Mouse (Mus musculus) cerebellum, adult 2 months (tissue): Measurements from ENCODE around the gene Dxo. TPM values are rescaled to one million over a fixed set of nuclear protein-coding genes. Genes with fewer than 3 reads are reported as not detected.
A peak's percentile ranks its signal among the peaks of the same experiment; 100 is the strongest.
"Not testable (repeated sequence)": the region's sequence is repeated elsewhere in the genome, so short reads cannot be mapped to it uniquely, and the experiment has no call there.

Experiments used
- DNase-seq, 2 experiments: peaks; one replicate each; pipeline ENCODE4 v3.0.0; 2021
- H3K27ac ChIP-seq: fragments of 200-500 bp; 2 replicates; pipeline ENCODE4 v1.5.1; 2012; ENCODE audit warnings: low read length, control low read depth, inconsistent platforms; ENCODE audit not compliant: insufficient read depth
- H3K27me3 ChIP-seq: fragments of 200-500 bp; 2 replicates; pipeline ENCODE4 v1.6.1; 2012; ENCODE audit warnings: inconsistent platforms, mild to moderate bottlenecking, low read length, moderate library complexity; ENCODE audit not compliant: control insufficient read depth, insufficient read depth
- H3K4me1 ChIP-seq: fragments of 200-500 bp; 2 replicates; pipeline ENCODE4 v1.6.1; 2011; ENCODE audit warnings: low read length; ENCODE audit not compliant: control insufficient read depth, insufficient read depth
- H3K4me3 ChIP-seq: fragments of 200-500 bp; replicated peaks from 2 replicates; pipeline ENCODE3; 2011; ENCODE audit warnings: mild to moderate bottlenecking, low read depth, low read length, control low read depth; ENCODE audit not compliant: insufficient read depth
- CTCF ChIP-seq: fragments of 200-500 bp; IDR thresholded peaks from 2 replicates; pipeline ENCODE4 v1.5.1; 2011; ENCODE audit warnings: low read depth, mild to moderate bottlenecking, control low read depth, low read length, moderate library complexity, borderline replicate concordance; ENCODE audit not compliant: insufficient read depth
- POLR2A ChIP-seq: fragments of 200-500 bp; IDR thresholded peaks from 2 replicates; pipeline ENCODE4 v1.6.1; 2011; ENCODE audit warnings: low read length, control low read depth, borderline replicate concordance; ENCODE audit not compliant: insufficient read depth
- WGBS: fragments of 180-500 bp; shearing (Covaris S2); methylation state at CpG from one replicate; pipeline ENCODE4 v1.1.7; 2018; 5-methylcytosine and 5-hydroxymethylcytosine counted together
- polyA plus RNA-seq: library from polyadenylated mRNA; depleted of rRNA; stranded (reverse); fragments of >200 nt; gene quantifications from 2 replicates; pipeline ENCODE4 v1.2.3, GENCODE M21; 2012

Dxo gene
- polyA plus RNA-seq, 1 experiment = 59.6 TPM

GRCm38 (mm10) chr17:34814818-34815370, 21.9 kb upstream of the Dxo start:
- no peak overlapping the region for H3K27ac ChIP-seq
- no peak for DNase-seq
- H3K4me1 ChIP-seq = no peaks in the 10 kb centered on the region
- 71% methylated on average over 7 of the region's 7 CpGs for WGBS
- TF ChIP-seq POLR2A (no peak), CTCF (no peak)
- H3K4me3 ChIP-seq = no peak overlapping the region
- no peaks in the 10 kb centered on the region for H3K27me3 ChIP-seq

- not testable (repeated sequence) for H3K4me1 ChIP-seq, DNase-seq, H3K4me3 ChIP-seq, H3K27ac ChIP-seq, H3K27me3 ChIP-seq
- 94% methylated on average over 1 of the region's 1 CpGs for WGBS
These were observed 6.0 kb upstream of the Dxo start for GRCm38 (mm10) chr17:34830776-34831175.

GRCm38 (mm10) chr17:34836155-34836855, 514 bp upstream of the Dxo start:
- 2% methylated on average over 48 of the region's 48 CpGs for WGBS

GRCm38 (mm10) chr17:34837464-34838324, 875 bp downstream of the Dxo start:
- TF ChIP-seq POLR2A (no peak), CTCF (no peak)

More at GRCm38 (mm10) chr17:34836155-34836855, 514 bp upstream of the Dxo start:
- TF ChIP-seq CTCF (no peak), POLR2A (no peak)
- Histone ChIP-seq H3K27me3 (no peaks in the 10 kb centered on the region), H3K4me1 (peaks cover 13% of the 10 kb centered on the region; the same call in 1 of the 2 replicates), H3K27ac (0 out of 2 replicates have a peak overlapping the region, but pooled peaks have one; percentile 6), H3K4me3 (peak overlapping the region; percentile 98)
- DNase-seq = no peak

GRCm38 (mm10) chr17:34838785-34839184, 2.0 kb downstream of the Dxo start:
- 82% methylated on average over 7 of the region's 7 CpGs for WGBS
- no peak for DNase-seq
- TF ChIP-seq POLR2A (no peak), CTCF (no peak)
- H3K27ac ChIP-seq = no peak overlapping the region
- no peak overlapping the region for H3K4me3 ChIP-seq
- H3K4me1 ChIP-seq = peaks cover 13% of the 10 kb centered on the region; the same call in 1 of the 2 replicates
- H3K27me3 ChIP-seq = no peaks in the 10 kb centered on the region

More at GRCm38 (mm10) chr17:34837464-34838324, 875 bp downstream of the Dxo start:
- H3K4me1 ChIP-seq = peaks cover 13% of the 10 kb centered on the region; the same call in 1 of the 2 replicates
- DNase-seq = peak in 1 of 2 experiments; percentile 38
- H3K4me3 ChIP-seq = peak overlapping the region; percentile 98
- WGBS = 25% methylated on average over 43 of the region's 43 CpGs
- no peaks in the 10 kb centered on the region for H3K27me3 ChIP-seq
- peak overlapping the region; percentile 33; the same call in 1 of the 2 replicates for H3K27ac ChIP-seq

- Histone ChIP-seq H3K4me3 (no peak overlapping the region), H3K4me1 (peaks cover 12% of the 10 kb centered on the region; the same call in 1 of the 2 replicates), H3K27ac (no peak overlapping the region), H3K27me3 (no peaks in the 10 kb centered on the region)
- 75% methylated on average over 6 of the region's 6 CpGs for WGBS
- DNase-seq = no peak
- no peak for TF ChIP-seq CTCF
- no peak for TF ChIP-seq POLR2A
These were observed 4.0 kb downstream of the Dxo start for GRCm38 (mm10) chr17:34840736-34841307.

- 94% methylated on average over 13 of the region's 13 CpGs for WGBS
- TF ChIP-seq POLR2A (no peak), CTCF (no peak)
- no peak for DNase-seq
- Histone ChIP-seq H3K4me3 (no peak overlapping the region), H3K27ac (no peak overlapping the region), H3K27me3 (no peaks in the 10 kb centered on the region), H3K4me1 (no peaks in the 10 kb centered on the region)
These were observed 8.1 kb downstream of the Dxo start for GRCm38 (mm10) chr17:34844884-34845283.
